Mouse (Mus musculus): ENCODE measurements around the gene Pdlim5. TPM values are rescaled to one million over a fixed set of nuclear protein-coding genes. Genes with fewer than 3 reads are reported as not detected.

The Pdlim5 gene
- polyA plus RNA-seq, 1 experiment from 2014 or later = 16.0 TPM

DNA sequence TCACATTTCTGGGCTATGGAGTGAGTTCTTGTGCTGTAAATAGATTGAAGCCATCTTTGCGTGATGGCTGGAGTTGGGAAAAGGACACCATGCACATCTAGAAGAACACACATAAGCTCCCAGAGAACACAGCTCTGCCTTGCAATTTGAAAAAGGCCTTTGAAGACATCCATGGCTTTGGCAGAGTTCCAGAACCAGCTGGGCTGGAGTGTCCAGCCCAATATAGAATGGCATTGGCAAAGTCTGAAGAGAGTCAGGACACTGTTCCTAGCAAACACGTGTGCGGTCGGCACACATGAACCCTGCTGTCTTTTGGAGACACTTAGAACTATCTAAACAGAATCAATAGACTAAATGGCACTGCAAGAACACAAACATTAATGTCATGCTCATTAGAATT, 26.7 kb upstream of the Pdlim5 start:
- H3K9ac ChIP-seq (ENCODE audit: low read length) = no peak overlapping the region
- no peaks in the 10 kb centered on the region for H3K36me3 ChIP-seq (ENCODE audit: control insufficient read depth, insufficient read depth, low read length)
- no peaks in the 10 kb centered on the region for H3K27me3 ChIP-seq (ENCODE audit: control insufficient read depth, insufficient read depth, low read length)
- no peaks in the 10 kb centered on the region for H3K4me1 ChIP-seq (replicated peaks; ENCODE audit: control insufficient read depth, insufficient read depth, low read length)
- ATAC-seq (replicated peaks; ENCODE audit: low FRiP score) (no peak), DNase-seq (ENCODE audit: low spot score) (no peak)
- no peak overlapping the region for H3K4me3 ChIP-seq (ENCODE audit: low read depth, low read length)
- H3K4me2 ChIP-seq (ENCODE audit: low read depth, low read length, severe bottlenecking) = no peak overlapping the region
- WGBS = 92% methylated on average over 4 of the region's 4 CpGs
- H3K27ac ChIP-seq (ENCODE audit: low read depth, low read length) = no peak overlapping the region
- H3K9me3 ChIP-seq (ENCODE audit: control insufficient read depth, low read length) = no peaks in the 10 kb centered on the region

DNA sequence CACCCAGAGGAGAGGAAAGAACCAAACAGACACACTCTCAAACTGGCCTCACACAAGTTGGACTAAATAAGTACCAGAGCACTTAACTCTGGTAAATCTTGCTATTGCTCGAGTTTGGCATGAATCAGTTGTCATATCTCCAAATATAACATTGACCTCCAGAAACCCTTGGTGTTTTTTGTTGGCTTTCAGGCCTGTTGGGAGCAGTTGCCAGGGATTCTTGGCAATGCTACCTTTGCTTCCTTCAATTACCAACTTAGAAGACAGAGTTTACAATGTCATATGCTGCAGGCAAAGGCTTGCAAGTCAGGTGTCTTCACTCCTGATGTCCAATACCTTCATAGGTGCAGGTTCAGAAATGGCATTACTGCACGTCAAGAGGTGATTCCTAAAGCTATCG, 26.0 kb upstream of the Pdlim5 start:
- Histone ChIP-seq H3K27me3 (ENCODE audit: control insufficient read depth, insufficient read depth, low read length) (no peaks in the 10 kb centered on the region), H3K9me3 (ENCODE audit: control insufficient read depth, low read length) (no peaks in the 10 kb centered on the region), H3K36me3 (ENCODE audit: control insufficient read depth, insufficient read depth, low read length) (no peaks in the 10 kb centered on the region), H3K4me2 (ENCODE audit: low read depth, low read length, severe bottlenecking) (no peak overlapping the region), H3K4me3 (ENCODE audit: low read depth, low read length) (no peak overlapping the region), H3K9ac (ENCODE audit: low read length) (no peak overlapping the region), H3K4me1 (replicated peaks; ENCODE audit: control insufficient read depth, insufficient read depth, low read length) (no peaks in the 10 kb centered on the region), H3K27ac (ENCODE audit: low read depth, low read length) (no peak overlapping the region)
- DNase-seq (ENCODE audit: low spot score) = no peak
- WGBS = 89% methylated on average over 3 of the region's 3 CpGs
- no peak for ATAC-seq (replicated peaks; ENCODE audit: low FRiP score)

GRCm38 (mm10) chr3:142417996-142418395, 22.5 kb upstream of the Pdlim5 start:
- WGBS = 77% methylated on average over 3 of the region's 3 CpGs

DNA sequence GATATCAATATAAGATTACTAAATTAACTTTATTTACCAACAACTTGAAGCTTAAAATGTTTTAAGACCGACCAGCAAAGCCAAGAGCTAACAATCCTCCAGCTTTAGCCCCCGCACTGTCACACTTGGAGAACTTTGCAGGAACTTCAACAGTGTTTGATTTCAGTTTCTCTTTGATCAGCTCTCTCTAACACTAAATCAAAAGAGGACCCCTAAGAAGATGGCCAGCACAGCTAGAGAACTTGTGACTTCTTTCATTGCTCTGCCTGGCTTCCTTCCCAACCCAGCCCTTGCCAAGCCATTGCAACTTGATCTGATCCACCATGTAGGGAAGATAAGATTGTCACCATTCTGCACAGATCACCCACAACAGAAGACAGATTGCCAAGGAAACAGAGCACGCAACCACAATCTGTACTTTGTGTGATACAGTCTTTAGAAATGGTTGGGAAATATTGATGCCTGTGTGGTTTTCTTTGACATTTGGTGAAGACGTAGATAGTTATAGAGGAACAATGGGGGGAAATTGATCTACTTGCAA, 17.9 kb upstream of the Pdlim5 start:
- Histone ChIP-seq H3K4me1 (replicated peaks; ENCODE audit: control insufficient read depth, insufficient read depth, low read length) (no peaks in the 10 kb centered on the region), H3K27ac (ENCODE audit: low read depth, low read length) (no peak overlapping the region), H3K36me3 (ENCODE audit: control insufficient read depth, insufficient read depth, low read length) (no peaks in the 10 kb centered on the region), H3K9me3 (ENCODE audit: control insufficient read depth, low read length) (no peaks in the 10 kb centered on the region), H3K4me2 (ENCODE audit: low read depth, low read length, severe bottlenecking) (no peak overlapping the region), H3K9ac (ENCODE audit: low read length) (no peak overlapping the region), H3K27me3 (ENCODE audit: control insufficient read depth, insufficient read depth, low read length) (no peaks in the 10 kb centered on the region), H3K4me3 (ENCODE audit: low read depth, low read length) (no peak overlapping the region)
- ATAC-seq (replicated peaks; ENCODE audit: low FRiP score) = no peak
- DNase-seq (ENCODE audit: low spot score) = no peak
- WGBS = 90% methylated on average over 4 of the region's 4 CpGs

More at GRCm38 (mm10) chr3:142417996-142418395, 22.5 kb upstream of the Pdlim5 start:
- Histone ChIP-seq H3K36me3 (ENCODE audit: control insufficient read depth, insufficient read depth, low read length) (no peaks in the 10 kb centered on the region), H3K9ac (ENCODE audit: low read length) (no peak overlapping the region), H3K4me3 (ENCODE audit: low read depth, low read length) (no peak overlapping the region), H3K4me1 (replicated peaks; ENCODE audit: control insufficient read depth, insufficient read depth, low read length) (no peaks in the 10 kb centered on the region), H3K27ac (ENCODE audit: low read depth, low read length) (no peak overlapping the region), H3K9me3 (ENCODE audit: control insufficient read depth, low read length) (no peaks in the 10 kb centered on the region), H3K4me2 (ENCODE audit: low read depth, low read length, severe bottlenecking) (no peak overlapping the region), H3K27me3 (ENCODE audit: control insufficient read depth, insufficient read depth, low read length) (no peaks in the 10 kb centered on the region)
- ATAC-seq (replicated peaks; ENCODE audit: low FRiP score) (no peak), DNase-seq (ENCODE audit: low spot score) (no peak)

DNA sequence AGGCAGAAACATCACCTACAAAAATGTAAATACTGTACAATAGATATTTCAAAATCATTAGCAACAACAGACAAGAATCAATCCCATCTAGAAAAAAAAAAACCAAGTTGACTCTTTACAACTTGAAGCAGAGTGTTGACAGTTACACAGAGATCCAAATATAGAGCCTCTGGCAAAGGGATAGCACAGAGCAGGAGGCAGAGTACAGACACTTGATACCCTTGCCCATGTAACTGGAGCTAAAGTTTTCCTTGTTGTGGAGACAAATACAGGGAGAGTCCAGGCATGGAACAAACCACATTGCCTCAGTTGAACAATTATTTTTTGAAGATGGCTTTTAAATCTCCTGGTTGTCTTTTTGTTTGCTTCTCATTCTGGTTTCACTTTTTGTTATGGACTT, 15.4 kb upstream of the Pdlim5 start:
- no peaks in the 10 kb centered on the region for H3K9me3 ChIP-seq (ENCODE audit: control insufficient read depth, low read length)
- no peak for ATAC-seq (replicated peaks; ENCODE audit: low FRiP score)
- no peak overlapping the region for H3K27ac ChIP-seq (ENCODE audit: low read depth, low read length)
- H3K4me1 ChIP-seq (replicated peaks; ENCODE audit: control insufficient read depth, insufficient read depth, low read length) = no peaks in the 10 kb centered on the region
- no peak overlapping the region for H3K9ac ChIP-seq (ENCODE audit: low read length)
- DNase-seq (ENCODE audit: low spot score) = no peak
- H3K4me3 ChIP-seq (ENCODE audit: low read depth, low read length) = no peak overlapping the region
- no peaks in the 10 kb centered on the region for H3K27me3 ChIP-seq (ENCODE audit: control insufficient read depth, insufficient read depth, low read length)
- no peak overlapping the region for H3K4me2 ChIP-seq (ENCODE audit: low read depth, low read length, severe bottlenecking)
- H3K36me3 ChIP-seq (ENCODE audit: control insufficient read depth, insufficient read depth, low read length) = no peaks in the 10 kb centered on the region

DNA sequence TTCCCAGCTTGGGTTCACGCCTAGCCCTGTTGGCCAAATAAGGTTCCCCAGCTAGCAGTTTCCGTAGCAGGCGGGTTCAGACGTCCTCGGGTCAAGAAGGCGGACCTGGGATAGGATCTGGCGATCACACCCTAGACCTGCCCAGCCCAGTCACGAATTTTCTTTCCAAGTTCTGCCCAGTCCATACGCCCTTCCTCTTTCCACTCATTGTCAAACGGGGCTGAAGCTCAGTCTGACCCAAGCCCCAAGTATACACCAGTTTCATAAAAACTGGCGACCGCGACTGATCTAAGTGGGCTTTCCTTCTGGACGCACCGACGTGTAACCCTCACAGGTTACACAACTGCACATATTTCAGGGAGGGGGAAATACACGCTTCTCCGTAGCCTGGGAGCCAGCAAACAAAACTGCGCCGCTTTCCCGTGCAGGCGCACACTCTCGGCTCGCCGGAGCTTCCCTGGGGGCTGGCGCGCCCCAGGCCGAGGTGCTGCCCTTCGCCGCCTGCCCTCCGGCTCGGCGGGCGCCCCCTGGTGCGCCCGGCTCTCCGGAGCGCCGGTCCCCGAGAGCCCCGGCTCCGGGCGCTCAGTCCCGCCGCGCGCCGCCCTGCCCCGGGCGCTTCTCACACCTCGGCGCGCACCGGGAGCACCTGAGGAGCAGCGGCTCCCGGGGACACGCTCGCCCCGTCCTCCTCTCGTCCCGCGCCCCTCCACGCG, 544 bp downstream of the Pdlim5 start:
- peak overlapping the region; percentile 80 for H3K4me2 ChIP-seq (ENCODE audit: low read depth, low read length, severe bottlenecking)
- peak overlapping the region; percentile 75 for H3K4me3 ChIP-seq (ENCODE audit: low read depth, low read length)
- H3K27me3 ChIP-seq (ENCODE audit: control insufficient read depth, insufficient read depth, low read length) = no peaks in the 10 kb centered on the region
- peaks cover 3% of the 10 kb centered on the region for H3K4me1 ChIP-seq (replicated peaks; ENCODE audit: control insufficient read depth, insufficient read depth, low read length)
- DNase-seq (ENCODE audit: low spot score) = peak; percentile 67
- H3K9ac ChIP-seq (ENCODE audit: low read length) = peak overlapping the region; percentile 61
- H3K9me3 ChIP-seq (ENCODE audit: control insufficient read depth, low read length) = no peaks in the 10 kb centered on the region
- H3K27ac ChIP-seq (ENCODE audit: low read depth, low read length) = peak overlapping the region; percentile 46; the same call in 1 of the 2 replicates
- WGBS = under 1% methylated on average over 55 of the region's 64 CpGs
- no peaks in the 10 kb centered on the region for H3K36me3 ChIP-seq (ENCODE audit: control insufficient read depth, insufficient read depth, low read length)
- peak; percentile 20; the same call in 1 of the 2 replicates for ATAC-seq (replicated peaks; ENCODE audit: low FRiP score)

DNA sequence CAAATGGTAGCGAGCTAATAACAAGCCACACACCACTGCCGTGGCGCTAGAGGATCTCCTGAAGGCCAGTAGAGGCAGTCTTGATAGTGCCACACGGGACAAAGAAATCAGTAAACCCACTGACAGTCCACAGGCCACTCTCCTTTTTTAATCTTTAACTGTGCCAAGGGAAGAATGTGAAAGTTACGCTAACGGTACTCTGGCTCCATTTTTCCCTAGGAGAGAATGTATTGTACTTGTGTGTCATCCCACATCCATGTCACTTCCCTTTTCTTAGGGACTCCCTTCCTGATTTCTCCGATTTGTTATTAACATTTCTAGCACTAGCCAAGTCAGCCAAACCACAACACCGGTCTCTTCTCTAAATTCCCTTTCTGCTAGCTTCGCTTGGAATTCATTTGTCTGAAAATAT, 1.5 kb downstream of the Pdlim5 start:
- H3K4me2 ChIP-seq (ENCODE audit: low read depth, low read length, severe bottlenecking) = peak overlapping the region; percentile 80; the same call in 1 of the 2 replicates
- H3K9me3 ChIP-seq (ENCODE audit: control insufficient read depth, low read length) = no peaks in the 10 kb centered on the region
- H3K27me3 ChIP-seq (ENCODE audit: control insufficient read depth, insufficient read depth, low read length) = no peaks in the 10 kb centered on the region
- H3K4me3 ChIP-seq (ENCODE audit: low read depth, low read length) = peak overlapping the region; percentile 75; the same call in 1 of the 2 replicates
- 62% methylated on average over 9 of the region's 9 CpGs for WGBS
- H3K27ac ChIP-seq (ENCODE audit: low read depth, low read length) = no peak overlapping the region
- no peaks in the 10 kb centered on the region for H3K36me3 ChIP-seq (ENCODE audit: control insufficient read depth, insufficient read depth, low read length)
- H3K4me1 ChIP-seq (replicated peaks; ENCODE audit: control insufficient read depth, insufficient read depth, low read length) = peaks cover 6% of the 10 kb centered on the region
- DNase-seq (ENCODE audit: low spot score) = no peak
- no peak overlapping the region for H3K9ac ChIP-seq (ENCODE audit: low read length)
- ATAC-seq (replicated peaks; ENCODE audit: low FRiP score) = no peak

- WGBS = 54% methylated on average over 5 of the region's 5 CpGs
- H3K4me2 ChIP-seq (ENCODE audit: low read depth, low read length, severe bottlenecking) = no peak overlapping the region
- H3K27me3 ChIP-seq (ENCODE audit: control insufficient read depth, insufficient read depth, low read length) = no peaks in the 10 kb centered on the region
- DNase-seq (ENCODE audit: low spot score) (no peak), ATAC-seq (replicated peaks; ENCODE audit: low FRiP score) (no peak)
- no peak overlapping the region for H3K4me3 ChIP-seq (ENCODE audit: low read depth, low read length)
- H3K36me3 ChIP-seq (ENCODE audit: control insufficient read depth, insufficient read depth, low read length) = no peaks in the 10 kb centered on the region
- no peak overlapping the region for H3K27ac ChIP-seq (ENCODE audit: low read depth, low read length)
- no peak overlapping the region for H3K9ac ChIP-seq (ENCODE audit: low read length)
- H3K4me1 ChIP-seq (replicated peaks; ENCODE audit: control insufficient read depth, insufficient read depth, low read length) = peaks cover 6% of the 10 kb centered on the region
- H3K9me3 ChIP-seq (ENCODE audit: control insufficient read depth, low read length) = no peaks in the 10 kb centered on the region
Measured at GRCm38 (mm10) chr3:142391531-142391930, 4.0 kb downstream of the Pdlim5 start.

GRCm38 (mm10) chr3:142390288-142390687, 5.2 kb downstream of the Pdlim5 start:
- Histone ChIP-seq H3K27ac (ENCODE audit: low read depth, low read length) (no peak overlapping the region), H3K4me2 (ENCODE audit: low read depth, low read length, severe bottlenecking) (no peak overlapping the region), H3K9ac (ENCODE audit: low read length) (no peak overlapping the region), H3K4me3 (ENCODE audit: low read depth, low read length) (no peak overlapping the region), H3K9me3 (ENCODE audit: control insufficient read depth, low read length) (no peaks in the 10 kb centered on the region), H3K27me3 (ENCODE audit: control insufficient read depth, insufficient read depth, low read length) (no peaks in the 10 kb centered on the region), H3K36me3 (ENCODE audit: control insufficient read depth, insufficient read depth, low read length) (no peaks in the 10 kb centered on the region), H3K4me1 (replicated peaks; ENCODE audit: control insufficient read depth, insufficient read depth, low read length) (peaks cover 6% of the 10 kb centered on the region)
- DNase-seq (ENCODE audit: low spot score) (peak; percentile 51), ATAC-seq (replicated peaks; ENCODE audit: low FRiP score) (peak; percentile 51; the same call in 1 of the 2 replicates)
- 12% methylated on average over 2 of the region's 2 CpGs for WGBS
